ENCODE assay signal across 8 mouse cellular contexts in genomic region chr15:77798664-77799490, GRCm38 (mm10). TPM values are rescaled to one million over a fixed set of nuclear protein-coding genes. Genes with fewer than 3 reads are reported as not detected.
A peak's percentile ranks its signal among the peaks of the same experiment; 100 is the strongest.
DNase-seq lines count a peak whose midpoint lies in the region; ATAC-seq lines count a peak whose summit lies in the region.

No protein-coding gene starts in this region.

- peak overlapping the region; percentile 66 for H3K27ac ChIP-seq in forebrain, embryonic 14.5 days (ENCODE audit: low read depth, low read length)
- H3K27ac ChIP-seq in liver, embryonic 13.5 days: peak overlapping the region; percentile 78

- intact Hi-C loops in gastrocnemius, postnatal 14 days (cut with DNase I; ENCODE audit: low total_unique reads): no loop called here
- intact Hi-C loops in gastrocnemius, postnatal 36 days (cut with DNase I): no loop called here

- ATAC-seq in forebrain, embryonic 14.5 days: no peak
- peak; percentile 40 for ATAC-seq in inflammation-experienced regulatory T-cells, adult 6 months
- 0 out of 2 replicates have a peak, but pooled peaks have one; percentile 16 for ATAC-seq in liver, embryonic 13.5 days (ENCODE audit: low read depth)

- H3K27me3 ChIP-seq in forebrain, embryonic 14.5 days (replicated peaks; ENCODE audit: control insufficient read depth, insufficient read depth, low read length): no peaks in the 10 kb centered on the region
- no peaks in the 10 kb centered on the region for H3K27me3 ChIP-seq in liver, embryonic 13.5 days

- no peaks in the 10 kb centered on the region for H3K9me3 ChIP-seq in forebrain, embryonic 14.5 days (replicated peaks; ENCODE audit: control insufficient read depth, low read length)
- no peaks in the 10 kb centered on the region for H3K9me3 ChIP-seq in liver, embryonic 13.5 days (replicated peaks)

- H3K4me1 ChIP-seq in forebrain, embryonic 14.5 days (ENCODE audit: control insufficient read depth, insufficient read depth, low read length): no peaks in the 10 kb centered on the region
- peaks cover 66% of the 10 kb centered on the region for H3K4me1 ChIP-seq in liver, embryonic 13.5 days (replicated peaks)

- H3K9ac ChIP-seq in forebrain, embryonic 14.5 days (ENCODE audit: low read length): peak overlapping the region; percentile 21; the same call in 1 of the 2 replicates
- peak overlapping the region; percentile 11; the same call in 1 of the 2 replicates for H3K9ac ChIP-seq in liver, embryonic 13.5 days

- H3K4me2 ChIP-seq in forebrain, embryonic 14.5 days (ENCODE audit: low read length): no peak overlapping the region
- H3K4me2 ChIP-seq in liver, embryonic 13.5 days: 0 out of 2 replicates have a peak overlapping the region, but pooled peaks have one; percentile 10

- peak; percentile 47 for DNase-seq in gastrocnemius, postnatal 14 days
- DNase-seq in gastrocnemius, postnatal 36 days: no peak
- peak; percentile 34 for DNase-seq in adipocyte (ENCODE audit: low spot score)
- no peak for DNase-seq in forebrain, embryonic 14.5 days (ENCODE audit: low spot score)
- DNase-seq in liver, embryonic 13.5 days: no peak
- DNase-seq in naive thymus-derived CD4-positive, alpha-beta T cell, adult 2 months (ENCODE audit: low read depth): peak; percentile 80
- no peak for DNase-seq in layer of hippocampus, adult 9-10 months (ENCODE audit: low spot score)

- peaks cover 25% of the 10 kb centered on the region for H3K36me3 ChIP-seq in forebrain, embryonic 14.5 days (ENCODE audit: control insufficient read depth, insufficient read depth, low read length)
- H3K36me3 ChIP-seq in liver, embryonic 13.5 days: peaks cover 96% of the 10 kb centered on the region

- H3K4me3 ChIP-seq in forebrain, embryonic 14.5 days (ENCODE audit: low read depth, low read length): no peak overlapping the region
- H3K4me3 ChIP-seq in liver, embryonic 13.5 days (replicated peaks): no peak overlapping the region

- WGBS in forebrain, embryonic 14.5 days: 34% methylated on average over 14 of the region's 14 CpGs
- 41% methylated on average over 14 of the region's 14 CpGs for WGBS in liver, embryonic 13.5 days (ENCODE audit: insufficient replicate concordance)

RNA-seq across cellular contexts. Expression of gene Apol8, which starts 42.1 kb away (rescaled TPM):
- total RNA-seq in gastrocnemius, postnatal 14 days (2021): not detected
- total RNA-seq in gastrocnemius, postnatal 36 days (2021): under 1 TPM in 1 of 2 experiments, not detected in 1; 0.47 TPM
- 0.06 TPM in 1 of 2 replicates, not detected in the other for polyA plus RNA-seq in forebrain, embryonic 14.5 days (2014; fragmentation: Nextera tagmentation; extraction: Ambion mirVana)
- 1 to 10 TPM in 1 of 3 experiments, not detected in 2; 1.2 TPM for polyA plus RNA-seq in inflammation-experienced regulatory T-cells, adult 6 months (2017; shearing (Covaris generic))
- 29.8 and 34.9 TPM in 2 replicates for polyA plus RNA-seq in liver, embryonic 13.5 days (2015; fragmentation: Nextera tagmentation; extraction: Ambion mirVana)

RNA-seq across cellular contexts. Expression of gene Myh9, which starts 43.1 kb away (rescaled TPM):
- total RNA-seq in gastrocnemius, postnatal 14 days (2021): 100 to 1,000 TPM in 1 of 2 experiments, 10 to 100 TPM in 1; 96.9 to 111 TPM
- 10 to 100 TPM; 48.4 to 49.1 TPM for total RNA-seq in gastrocnemius, postnatal 36 days (2021)
- polyA plus RNA-seq in forebrain, embryonic 14.5 days (2014; fragmentation: Nextera tagmentation; extraction: Ambion mirVana): 10.8 and 14.6 TPM in 2 replicates
- 100 to 1,000 TPM; 218 to 293 (median 259) TPM for polyA plus RNA-seq in inflammation-experienced regulatory T-cells, adult 6 months (2017; shearing (Covaris generic))
- polyA plus RNA-seq in liver, embryonic 13.5 days (2015; fragmentation: Nextera tagmentation; extraction: Ambion mirVana): 18.3 and 22.2 TPM in 2 replicates

Comparison
In these comparisons a context has a peak if more than half of its experiments do, and no peak if none do; other contexts are left out.
1. DNase-seq: peak in gastrocnemius, postnatal 14 days (single experiment), adipocyte (single experiment) and naive thymus-derived CD4-positive, alpha-beta T cell, adult 2 months (single experiment); none in gastrocnemius, postnatal 36 days (0 of 2), forebrain, embryonic 14.5 days (single experiment), liver, embryonic 13.5 days (single experiment) and layer of hippocampus, adult 9-10 months (single experiment).
2. RNA of gene Apol8, which starts 42.1 kb away (polyA plus RNA-seq): 29.8 to 34.9 TPM in liver, embryonic 13.5 days; 0.06 TPM in forebrain, embryonic 14.5 days and 1.2 TPM in inflammation-experienced regulatory T-cells, adult 6 months; every median in the first group is over 10 times any median in the second.